ENCODE assay signal across 11 mouse cellular contexts in the genomic region with DNA sequence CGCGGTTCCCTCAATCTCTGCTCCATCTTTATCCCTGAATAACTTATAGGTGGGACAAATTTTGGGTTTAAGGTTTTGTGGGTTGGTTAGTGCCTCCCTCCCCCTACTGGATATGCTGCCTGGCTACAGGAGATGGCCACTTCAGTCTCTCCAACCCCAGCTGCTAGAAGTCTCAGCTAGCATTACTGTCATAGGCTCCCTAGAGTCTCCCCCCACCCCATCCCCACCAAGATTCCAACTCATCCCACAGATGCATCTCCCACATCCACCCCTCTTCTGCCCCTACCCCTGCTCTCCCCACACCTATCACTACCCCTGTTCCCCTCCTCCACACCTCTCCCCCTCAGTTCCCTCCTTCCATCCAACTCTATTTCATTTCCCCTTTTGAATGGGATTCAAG. TPM values are rescaled to one million over a fixed set of nuclear protein-coding genes. Genes with fewer than 3 reads are reported as not detected.
DNase-seq lines count a peak whose midpoint lies in the region; ATAC-seq and TF ChIP-seq lines count a peak whose summit lies in the region.
"Not testable (repeated sequence)": the region's sequence is repeated elsewhere in the genome, so short reads cannot be mapped to it uniquely, and the experiment has no call there.
"Had no signal": no experiment of that assay in that cellular context is flagged by ENCODE, and none has a peak within 500 bp of the region (broad histone marks: within the 10 kb centered on the region; RNA-seq: fewer than 3 reads in every experiment).

No protein-coding gene starts in this region.

- not testable (repeated sequence) for H3K36me3 ChIP-seq in heart, embryonic 10.5 days; liver, postnatal 0 days (replicated peaks; ENCODE audit: insufficient read depth, low read length); midbrain, embryonic 11.5 days (ENCODE audit: control insufficient read depth, insufficient read depth, low read length); testis, adult 2 months (ENCODE audit: control insufficient read depth, insufficient read depth, low read length)

- not testable (repeated sequence) for TF ChIP-seq EP300 in liver, postnatal 0 days (IDR thresholded peaks at IDR 0.05; ENCODE audit: low read depth)

- not testable (repeated sequence) for H3K27ac ChIP-seq in heart, embryonic 10.5 days; liver, postnatal 0 days (ENCODE audit: low read depth); midbrain, embryonic 11.5 days (ENCODE audit: low read depth, low read length); testis, adult 2 months (ENCODE audit: control insufficient read depth, insufficient read depth, low read depth, low read length)

- peak; percentile 73 for DNase-seq in heart, embryonic 10.5 days (ENCODE audit: low spot score)
- peak; percentile 10 for DNase-seq in liver, postnatal 0 days
- peak; percentile 68 for DNase-seq in midbrain, embryonic 11.5 days (ENCODE audit: low spot score, missing footprints)

- TF ChIP-seq CTCF in liver, postnatal 0 days (IDR thresholded peaks at IDR 0.05; ENCODE audit: low read depth); testis, adult 2 months (IDR thresholded peaks at IDR 0.05; ENCODE audit: control insufficient read depth, insufficient read depth, insufficient replicate concordance, low read depth, low read length): not testable (repeated sequence)

- not testable (repeated sequence) for H3K4me2 ChIP-seq in liver, postnatal 0 days (ENCODE audit: low read depth, low read length); midbrain, embryonic 11.5 days

- not testable (repeated sequence) for H3K4me3 ChIP-seq in heart, embryonic 10.5 days; liver, postnatal 0 days (ENCODE audit: low read depth, low read length); midbrain, embryonic 11.5 days (ENCODE audit: low read depth, low read length)
- H3K4me3 ChIP-seq in testis, adult 2 months (ENCODE audit: control insufficient read depth, low read depth, low read length): peak overlapping the region; percentile 60

- H3K9ac ChIP-seq in liver, postnatal 0 days (replicated peaks); midbrain, embryonic 11.5 days (ENCODE audit: low read length): not testable (repeated sequence)

- not testable (repeated sequence) for H3K27me3 ChIP-seq in heart, embryonic 10.5 days (ENCODE audit: insufficient read depth, poor library complexity, severe bottlenecking); liver, postnatal 0 days (ENCODE audit: insufficient read depth, low read length); midbrain, embryonic 11.5 days (ENCODE audit: control insufficient read depth, insufficient read depth, low read length); testis, adult 2 months (ENCODE audit: control insufficient read depth, insufficient read depth, low read length)

- 80% methylated on average over 2 of the region's 2 CpGs for WGBS in heart, embryonic 10.5 days
- 78% methylated on average over 2 of the region's 2 CpGs for WGBS in liver, postnatal 0 days (ENCODE audit: insufficient replicate concordance)
- 82% methylated on average over 2 of the region's 2 CpGs for WGBS in midbrain, embryonic 11.5 days

- not testable (repeated sequence) for TF ChIP-seq POLR2A in testis, adult 2 months (IDR thresholded peaks at IDR 0.05; ENCODE audit: control insufficient read depth, low read depth, low read length)

- not testable (repeated sequence) for ATAC-seq in liver, postnatal 0 days; midbrain, embryonic 11.5 days (ENCODE audit: low FRiP score)

- not testable (repeated sequence) for H3K4me1 ChIP-seq in heart, embryonic 10.5 days; liver, postnatal 0 days (ENCODE audit: insufficient read depth); midbrain, embryonic 11.5 days (ENCODE audit: control insufficient read depth, insufficient read depth, low read length); testis, adult 2 months (ENCODE audit: control insufficient read depth, insufficient read depth, low read length)

- H3K9me3 ChIP-seq in heart, embryonic 10.5 days: peaks cover 88% of the 10 kb centered on the region
- H3K9me3 ChIP-seq in liver, postnatal 0 days (ENCODE audit: low read length): peaks cover 27% of the 10 kb centered on the region
- peaks cover 73% of the 10 kb centered on the region for H3K9me3 ChIP-seq in midbrain, embryonic 11.5 days (ENCODE audit: control insufficient read depth, low read length)

RNA-seq across cellular contexts. Expression of a gene that starts 0.9 kb away (rescaled TPM):
- not detected in 2 replicates for polyA plus RNA-seq in heart, embryonic 10.5 days (2016; fragmentation: Nextera tagmentation; extraction: Ambion mirVana)
- not detected in 2 replicates for polyA plus RNA-seq in liver, postnatal 0 days (2015; fragmentation: Nextera tagmentation; extraction: Ambion mirVana)
- not detected in 2 replicates for polyA plus RNA-seq in midbrain, embryonic 11.5 days (2014; fragmentation: Nextera tagmentation; extraction: Ambion mirVana)
- 4.2 and 5.8 TPM in 2 replicates for polyA plus RNA-seq in testis, adult 2 months (2012; rRNA removed)
- polyA plus RNA-seq: activated CD4-positive, CD25-positive, alpha-beta regulatory T cell, adult 4 months; adrenal gland, adult 2 months; brain, embryonic 14.5 days; C2C12; CD4-positive, CD25-positive, alpha-beta regulatory T cell, adult 4 months; G1E; Patski had no signal

RNA-seq across cellular contexts. Expression of a gene that starts 8.1 kb away (rescaled TPM):
- polyA plus RNA-seq in heart, embryonic 10.5 days (2016; fragmentation: Nextera tagmentation; extraction: Ambion mirVana): not detected in 2 replicates
- not detected in 2 replicates for polyA plus RNA-seq in liver, postnatal 0 days (2015; fragmentation: Nextera tagmentation; extraction: Ambion mirVana)
- not detected in 2 replicates for polyA plus RNA-seq in midbrain, embryonic 11.5 days (2014; fragmentation: Nextera tagmentation; extraction: Ambion mirVana)
- polyA plus RNA-seq in testis, adult 2 months (2012; rRNA removed): 5.0 and 7.4 TPM in 2 replicates
- polyA plus RNA-seq: adrenal gland, adult 2 months; brain, embryonic 14.5 days; C2C12; CD4-positive, CD25-positive, alpha-beta regulatory T cell, adult 4 months; G1E; Patski had no signal

Comparison
In these comparisons a context has a peak if more than half of its experiments do, and no peak if none do; other contexts are left out.
1. DNase-seq: peak in every context shown above with its lines; median percentile 73 in heart, embryonic 10.5 days; 68 in midbrain, embryonic 11.5 days; 10 in liver, postnatal 0 days.